Mouse (Mus musculus) MN1 (cell line): ENCODE measurements at regions not wholly inside any gene's neighbourhood (a gene's known extent, or its start where the extent isn't known, plus 50 kb on each side); places are given as distances from the start of the nearest gene placed in this dataset.

Experiments used
- DNase-seq: peaks from one replicate; pipeline ENCODE4 v3.0.0-alpha.2; 2016; ENCODE audit warnings: low spot score

- no peak for DNase-seq
Observed at GRCm38 (mm10) chr5:139598715-139599114, 55.4 kb downstream of the Uncx start.

- DNase-seq: no peak
Observed at GRCm38 (mm10) chr5:139599191-139599937, 56.1 kb downstream of the Uncx start.

GRCm38 (mm10) chr5:139600213-139600612, 56.9 kb downstream of the Uncx start:
- no peak for DNase-seq

GRCm38 (mm10) chr5:139602860-139603259, 59.6 kb downstream of the Uncx start:
- DNase-seq: no peak

- DNase-seq: no peak
Observed at GRCm38 (mm10) chr5:139603535-139603934, 60.2 kb downstream of the Uncx start.

GRCm38 (mm10) chr5:139604327-139604726, 61.0 kb downstream of the Uncx start:
- DNase-seq: no peak

- DNase-seq: no peak
Observed at GRCm38 (mm10) chr5:139610610-139611520, 67.6 kb downstream of the Uncx start.

- no peak for DNase-seq
Observed at GRCm38 (mm10) chr5:139612224-139612623, 68.9 kb downstream of the Uncx start.

GRCm38 (mm10) chr5:139612676-139613075, 69.4 kb downstream of the Uncx start:
- DNase-seq: no peak

GRCm38 (mm10) chr5:139613601-139614000, 70.3 kb downstream of the Uncx start:
- DNase-seq: peak; percentile 19

- no peak for DNase-seq
Observed at GRCm38 (mm10) chr5:139619301-139620161, 76.2 kb downstream of the Uncx start.

- DNase-seq: peak; percentile 24
Observed at GRCm38 (mm10) chr5:139625871-139626460, 82.7 kb downstream of the Uncx start.

GRCm38 (mm10) chr5:139627552-139627951, 84.3 kb downstream of the Uncx start:
- DNase-seq: no peak

- no peak for DNase-seq
Observed at GRCm38 (mm10) chr5:139637028-139637427, 93.7 kb downstream of the Uncx start.

- no peak for DNase-seq
Observed at GRCm38 (mm10) chr5:139640652-139641612, 95.2 kb downstream of the Micall2 start.

GRCm38 (mm10) chr5:139644816-139645215, 91.3 kb downstream of the Micall2 start:
- DNase-seq: no peak

GRCm38 (mm10) chr5:139651041-139651440, 85.1 kb downstream of the Micall2 start:
- DNase-seq: no peak
